In the genomic region with DNA sequence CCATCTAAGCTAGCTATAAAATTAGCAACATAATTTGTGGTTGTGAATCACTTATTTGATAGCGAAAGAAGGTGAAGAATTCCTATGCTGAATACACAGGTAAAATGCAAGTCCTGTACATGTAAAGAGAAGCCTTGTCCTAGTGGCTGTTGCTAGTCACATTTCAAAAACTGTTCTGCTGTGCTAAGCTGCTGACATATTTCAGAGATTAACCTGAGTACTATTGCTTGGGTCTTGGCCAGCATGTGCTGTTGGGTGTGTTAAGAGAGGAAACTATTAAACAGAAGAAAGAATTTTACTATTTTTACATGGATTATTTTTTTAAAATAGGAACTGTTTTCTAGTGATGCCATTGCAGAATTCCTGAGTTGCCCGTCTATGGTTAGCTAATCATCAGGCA, we compare ENCODE assay signal across 33 mouse cellular contexts.
"Had no signal": no experiment of that assay in that cellular context is flagged by ENCODE, and none has a peak within 500 bp of the region (broad histone marks: within the 10 kb centered on the region; RNA-seq: fewer than 3 reads in every experiment).

No protein-coding gene starts in this region.

- H3K9me3 ChIP-seq: heart, embryonic 10.5 days; heart, embryonic 12.5 days; heart, embryonic 13.5 days; hindbrain, embryonic 10.5 days; hindbrain, embryonic 12.5 days; hindbrain, embryonic 13.5 days; hindbrain, embryonic 15.5 days; intestine, embryonic 15.5 days; kidney, embryonic 15.5 days had no signal

- H3K4me2 ChIP-seq: heart, embryonic 11.5 days; heart, embryonic 12.5 days; heart, embryonic 13.5 days; hindbrain, embryonic 12.5 days; hindbrain, embryonic 13.5 days; hindbrain, embryonic 14.5 days; hindbrain, embryonic 15.5 days; intestine, embryonic 15.5 days; kidney, embryonic 15.5 days had no signal

- H3K27ac ChIP-seq: heart, embryonic 10.5 days; heart, embryonic 13.5 days; hindbrain, embryonic 10.5 days; hindbrain, embryonic 12.5 days; hindbrain, embryonic 13.5 days; hindbrain, embryonic 14.5 days; hindbrain, embryonic 15.5 days; hindbrain, postnatal 0 days; intestine, embryonic 15.5 days; kidney, embryonic 15.5 days; kidney, postnatal 0 days; layer of hippocampus, adult 2 months; left cerebral cortex, adult 2 months had no signal

- DNase-seq: heart, postnatal 14 days; heart, postnatal 36 days; kidney, adult 11 months; kidney, adult 18-20 months; kidney, adult 2 months; kidney, adult 8-10 months; kidney, adult 9 months; kidney, postnatal 10 days; kidney, postnatal 14 days; kidney, postnatal 25 days; kidney, postnatal 36 days; kidney, postnatal 4 days; layer of hippocampus, adult 9-11 months; layer of hippocampus, postnatal 36 days had no signal

- H3K4me1 ChIP-seq: heart, embryonic 10.5 days; hindbrain, embryonic 15.5 days; intestine, embryonic 15.5 days had no signal

- H3K9ac ChIP-seq: heart, embryonic 12.5 days; heart, embryonic 13.5 days; hindbrain, embryonic 12.5 days; hindbrain, embryonic 13.5 days; hindbrain, embryonic 14.5 days; hindbrain, embryonic 15.5 days; intestine, embryonic 15.5 days; kidney, embryonic 15.5 days had no signal

- H3K4me3 ChIP-seq: heart, embryonic 10.5 days; heart, embryonic 12.5 days; heart, embryonic 13.5 days; hindbrain, embryonic 10.5 days; hindbrain, embryonic 12.5 days; hindbrain, embryonic 13.5 days; hindbrain, embryonic 15.5 days; intestine, embryonic 15.5 days; kidney, embryonic 15.5 days; layer of hippocampus, adult 2 months; left cerebral cortex, adult 2 months had no signal

- ATAC-seq: hindbrain, embryonic 16.5 days; hindbrain, postnatal 0 days; inflammation-experienced regulatory T-cells, adult 6 months; intestine, embryonic 15.5 days; intestine, embryonic 16.5 days; intestine, postnatal 0 days had no signal

- H3K36me3 ChIP-seq: heart, embryonic 10.5 days; heart, embryonic 12.5 days; heart, embryonic 13.5 days; hindbrain, embryonic 10.5 days; hindbrain, embryonic 12.5 days; hindbrain, embryonic 13.5 days; hindbrain, embryonic 15.5 days; intestine, embryonic 15.5 days; kidney, embryonic 15.5 days had no signal

- H3K27me3 ChIP-seq: heart, embryonic 12.5 days; heart, embryonic 13.5 days; hindbrain, embryonic 12.5 days; hindbrain, embryonic 13.5 days; hindbrain, embryonic 15.5 days; intestine, embryonic 15.5 days; kidney, embryonic 15.5 days had no signal
